Mouse (Mus musculus) olfactory bulb, adult 2 months (tissue): ENCODE data around the gene Ccdc184.

Source experiments
- CTCF ChIP-seq: fragments of 200-500 bp; IDR thresholded peaks from 2 replicates; pipeline ENCODE4 v1.5.1; 2012; ENCODE audit warnings: low read depth, mild to moderate bottlenecking, low read length, moderate library complexity; ENCODE audit not compliant: insufficient read depth
- POLR2A ChIP-seq: fragments of 200-500 bp; IDR thresholded peaks from 2 replicates; pipeline ENCODE4 v1.6.1; 2012; ENCODE audit warnings: mild to moderate bottlenecking, low read depth, low read length, moderate library complexity; ENCODE audit not compliant: insufficient read depth

- TF ChIP-seq CTCF (no peak), POLR2A (no peak)
Measured at GRCm38 (mm10) chr15:98173821-98174220, 6.9 kb downstream of the Ccdc184 start.
